9 mouse cellular contexts compared by ENCODE assay signal in genomic region chr6:148467924-148468389, GRCm38 (mm10). TPM values are rescaled to one million over a fixed set of nuclear protein-coding genes. Genes with fewer than 3 reads are reported as not detected.
A peak's percentile ranks its signal among the peaks of the same experiment; 100 is the strongest.
DNase-seq lines count a peak whose midpoint lies in the region; ATAC-seq and TF ChIP-seq lines count a peak whose summit lies in the region.
"Had no signal": no experiment of that assay in that cellular context is flagged by ENCODE, and none has a peak within 500 bp of the region (broad histone marks: within the 10 kb centered on the region; RNA-seq: fewer than 3 reads in every experiment).

No protein-coding gene starts in this region.

- no peaks in the 10 kb centered on the region for H3K9me3 ChIP-seq in intestine, embryonic 14.5 days (ENCODE audit: control insufficient read depth, low read length)
- no peaks in the 10 kb centered on the region for H3K9me3 ChIP-seq in intestine, embryonic 15.5 days
- no peaks in the 10 kb centered on the region for H3K9me3 ChIP-seq in lung, postnatal 0 days (ENCODE audit: low read length)

- TF ChIP-seq EP300 in lung, postnatal 0 days (IDR thresholded peaks at IDR 0.05) = no peak

- no peak overlapping the region for H3K9ac ChIP-seq in intestine, embryonic 14.5 days (ENCODE audit: low read length)
- no peak overlapping the region for H3K9ac ChIP-seq in intestine, embryonic 15.5 days
- no peak overlapping the region for H3K9ac ChIP-seq in lung, postnatal 0 days (replicated peaks; ENCODE audit: low read depth)

- no peak overlapping the region for H3K4me3 ChIP-seq in intestine, embryonic 14.5 days (ENCODE audit: low read depth, low read length)
- H3K4me3 ChIP-seq in intestine, embryonic 15.5 days (replicated peaks) = no peak overlapping the region
- H3K4me3 ChIP-seq in lung, postnatal 0 days (ENCODE audit: low read depth, low read length) = no peak overlapping the region

- no peaks in the 10 kb centered on the region for H3K27me3 ChIP-seq in intestine, embryonic 14.5 days (replicated peaks; ENCODE audit: control insufficient read depth, insufficient read depth, low read length)
- H3K27me3 ChIP-seq in intestine, embryonic 15.5 days (replicated peaks) = no peaks in the 10 kb centered on the region
- H3K27me3 ChIP-seq in lung, postnatal 0 days (replicated peaks; ENCODE audit: insufficient read depth, low read length) = no peaks in the 10 kb centered on the region
- H3K27me3 ChIP-seq: CH12.LX had no signal

- intact Hi-C loops in left cerebral cortex, postnatal 14 days (cut with DNase I) = no loop called here

- no peaks in the 10 kb centered on the region for H3K36me3 ChIP-seq in intestine, embryonic 14.5 days (ENCODE audit: control insufficient read depth, insufficient read depth, low read length)
- no peaks in the 10 kb centered on the region for H3K36me3 ChIP-seq in intestine, embryonic 15.5 days
- H3K36me3 ChIP-seq in lung, postnatal 0 days (ENCODE audit: insufficient read depth, low read length) = no peaks in the 10 kb centered on the region

- H3K27ac ChIP-seq in intestine, embryonic 14.5 days (ENCODE audit: low read depth) = no peak overlapping the region
- no peak overlapping the region for H3K27ac ChIP-seq in intestine, embryonic 15.5 days
- no peak overlapping the region for H3K27ac ChIP-seq in lung, postnatal 0 days (ENCODE audit: low read length)

- peak; percentile 74 for ATAC-seq in intestine, embryonic 14.5 days (replicated peaks; ENCODE audit: low FRiP score, low TSS enrichment, low read depth)
- ATAC-seq in intestine, embryonic 15.5 days = no peak
- peak; percentile 59 for ATAC-seq in lung, postnatal 0 days

- WGBS in intestine, embryonic 14.5 days = 26% methylated on average over 2 of the region's 2 CpGs
- 41% methylated on average over 2 of the region's 2 CpGs for WGBS in intestine, embryonic 15.5 days
- WGBS in lung, postnatal 0 days = 42% methylated on average over 2 of the region's 2 CpGs

- peak; percentile 56 for DNase-seq in intestine, embryonic 14.5 days (ENCODE audit: low spot score)
- DNase-seq in adrenal gland, postnatal 25 days = peak; percentile 27
- peak; percentile 53 to 67 for DNase-seq in heart, adult 9 months (ENCODE audit: low spot score in 2 of 2)
- peak; percentile 39 for DNase-seq in lung, postnatal 0 days (ENCODE audit: low spot score)
- DNase-seq in Muller cell, postnatal 12 days (ENCODE audit: inconsistent ontology term) = no peak
- no peak for DNase-seq in left cerebral cortex, postnatal 14 days (ENCODE audit: low spot score in 2 of 2)
- no peak for DNase-seq in frontal cortex, adult 2 months (ENCODE audit: extremely low spot score in 1 of 2, low spot score in 1 of 2)

- no peak for TF ChIP-seq CTCF in lung, postnatal 0 days (IDR thresholded peaks at IDR 0.05)

- H3K4me2 ChIP-seq in intestine, embryonic 14.5 days (ENCODE audit: low read length) = no peak overlapping the region
- no peak overlapping the region for H3K4me2 ChIP-seq in intestine, embryonic 15.5 days (replicated peaks)
- H3K4me2 ChIP-seq in lung, postnatal 0 days (replicated peaks; ENCODE audit: low read depth, low read length) = no peak overlapping the region

- H3K4me1 ChIP-seq in intestine, embryonic 14.5 days (replicated peaks; ENCODE audit: control insufficient read depth, insufficient read depth, low read length) = no peaks in the 10 kb centered on the region; the same call in 1 of the 2 replicates
- 0 out of 2 replicates have a peak, but pooled peaks cover 3% of the 10 kb centered on the region for H3K4me1 ChIP-seq in intestine, embryonic 15.5 days (replicated peaks)
- no peaks in the 10 kb centered on the region for H3K4me1 ChIP-seq in lung, postnatal 0 days (ENCODE audit: insufficient read depth, low read depth, low read length)

RNA-seq across cellular contexts. Expression of gene Tmtc1, which starts 23.8 kb away (rescaled TPM):
- 2.3 and 2.8 TPM in 2 replicates for polyA plus RNA-seq in intestine, embryonic 14.5 days (2014; fragmentation: Nextera tagmentation; extraction: Ambion mirVana)
- 1.6 and 2.0 TPM in 2 replicates for polyA plus RNA-seq in intestine, embryonic 15.5 days (2015; fragmentation: Nextera tagmentation; extraction: Ambion mirVana)
- 11.6 and 13.1 TPM in 2 replicates for total RNA-seq in adrenal gland, postnatal 25 days (2021)
- polyA plus RNA-seq in lung, postnatal 0 days (2015; fragmentation: Nextera tagmentation; extraction: Ambion mirVana) = 2.2 and 2.7 TPM in 2 replicates
- total RNA-seq in left cerebral cortex, postnatal 14 days (2021) = 10 to 100 TPM; 44.1 to 48.1 TPM
- 32.2 and 38.0 TPM in 2 replicates for polyA plus RNA-seq in frontal cortex, adult 2 months (2012; rRNA removed)

Comparison
In these comparisons a context has a peak if more than half of its experiments do, and no peak if none do; other contexts are left out.
1. DNase-seq: peak in intestine, embryonic 14.5 days (single experiment), adrenal gland, postnatal 25 days (single experiment), heart, adult 9 months (2 of 2) and lung, postnatal 0 days (single experiment); none in Muller cell, postnatal 12 days (single experiment), left cerebral cortex, postnatal 14 days (0 of 2) and frontal cortex, adult 2 months (0 of 2).